Mouse (Mus musculus): ENCODE results near the gene Prss35. TPM values are rescaled to one million over a fixed set of nuclear protein-coding genes. Genes with fewer than 3 reads are reported as not detected.

The Prss35 gene
- polyA plus RNA-seq, 1 experiment from 2014 or later = 9.6 TPM

DNA sequence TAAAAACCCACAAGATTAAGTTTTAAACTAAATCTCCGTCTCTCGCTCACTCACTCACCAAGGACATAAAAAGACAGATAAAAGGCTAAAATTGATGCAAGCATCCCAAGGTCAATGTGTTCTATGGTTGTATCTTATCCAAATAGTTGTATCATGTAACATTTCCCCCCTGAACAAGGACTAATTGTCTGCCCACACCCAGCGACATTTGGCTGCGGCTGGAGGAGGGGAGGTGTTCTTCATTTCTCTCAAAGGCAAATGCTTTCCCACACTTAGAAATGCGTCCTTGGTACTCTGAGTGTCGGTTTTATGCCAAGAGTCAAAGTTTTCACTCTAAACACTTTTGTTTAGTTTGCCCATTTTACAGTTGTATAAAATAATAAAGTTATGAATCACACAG is 34.5 kb upstream of the Prss35 start:
- 66% methylated on average over 6 of the region's 6 CpGs for WGBS
- no peak for ATAC-seq (replicated peaks; ENCODE audit: low FRiP score, low TSS enrichment, low read depth)

DNA sequence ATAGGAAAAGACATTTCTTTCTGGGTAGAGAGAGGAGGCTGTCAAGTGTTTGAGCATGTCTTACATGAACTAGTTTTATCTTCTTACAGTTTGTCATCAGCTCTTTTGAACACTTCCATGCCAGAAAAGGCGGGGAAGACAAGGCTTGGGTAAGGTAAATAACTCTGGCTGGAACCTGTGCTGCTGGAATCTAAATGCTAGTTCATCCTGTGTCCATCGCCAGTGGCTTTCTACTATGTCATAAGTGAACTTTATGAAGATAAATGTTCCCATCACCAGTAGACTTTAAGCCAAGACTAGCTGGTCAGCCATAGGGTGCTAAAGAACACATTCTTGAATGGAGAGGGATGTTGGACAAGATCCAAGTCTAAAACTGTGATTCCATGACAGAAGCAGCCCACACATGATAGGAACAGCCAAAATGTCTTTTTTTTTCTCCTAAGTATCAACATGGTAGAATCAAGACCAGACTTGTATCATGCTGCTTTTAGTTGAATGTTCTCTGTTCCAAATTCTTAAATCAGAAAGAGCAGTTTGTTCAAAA is 33.3 kb upstream of the Prss35 start:
- Histone ChIP-seq H3K27me3 (replicated peaks; ENCODE audit: control insufficient read depth, insufficient read depth, low read length) (no peaks in the 10 kb centered on the region), H3K27ac (ENCODE audit: low read depth) (no peak overlapping the region), H3K9me3 (ENCODE audit: control insufficient read depth, low read length) (no peaks in the 10 kb centered on the region), H3K36me3 (ENCODE audit: control insufficient read depth, insufficient read depth, low read length) (no peaks in the 10 kb centered on the region), H3K9ac (ENCODE audit: low read length) (no peak overlapping the region), H3K4me2 (ENCODE audit: low read length) (no peak overlapping the region), H3K4me1 (replicated peaks; ENCODE audit: control insufficient read depth, insufficient read depth, low read length) (no peaks in the 10 kb centered on the region), H3K4me3 (ENCODE audit: low read depth, low read length) (no peak overlapping the region)
- 80% methylated on average over 2 of the region's 2 CpGs for WGBS
- no peak for ATAC-seq (replicated peaks; ENCODE audit: low FRiP score, low TSS enrichment, low read depth)
- DNase-seq (ENCODE audit: low spot score) = no peak

More for the DNA sequence above, 34.5 kb upstream of the Prss35 start:
- H3K4me1 ChIP-seq (replicated peaks; ENCODE audit: control insufficient read depth, insufficient read depth, low read length) = no peaks in the 10 kb centered on the region
- DNase-seq (ENCODE audit: low spot score) = no peak
- H3K27ac ChIP-seq (ENCODE audit: low read depth) = no peak overlapping the region
- H3K9ac ChIP-seq (ENCODE audit: low read length) = no peak overlapping the region
- no peaks in the 10 kb centered on the region for H3K9me3 ChIP-seq (ENCODE audit: control insufficient read depth, low read length)
- no peaks in the 10 kb centered on the region for H3K27me3 ChIP-seq (replicated peaks; ENCODE audit: control insufficient read depth, insufficient read depth, low read length)
- no peak overlapping the region for H3K4me2 ChIP-seq (ENCODE audit: low read length)
- no peak overlapping the region for H3K4me3 ChIP-seq (ENCODE audit: low read depth, low read length)
- no peaks in the 10 kb centered on the region for H3K36me3 ChIP-seq (ENCODE audit: control insufficient read depth, insufficient read depth, low read length)

DNA sequence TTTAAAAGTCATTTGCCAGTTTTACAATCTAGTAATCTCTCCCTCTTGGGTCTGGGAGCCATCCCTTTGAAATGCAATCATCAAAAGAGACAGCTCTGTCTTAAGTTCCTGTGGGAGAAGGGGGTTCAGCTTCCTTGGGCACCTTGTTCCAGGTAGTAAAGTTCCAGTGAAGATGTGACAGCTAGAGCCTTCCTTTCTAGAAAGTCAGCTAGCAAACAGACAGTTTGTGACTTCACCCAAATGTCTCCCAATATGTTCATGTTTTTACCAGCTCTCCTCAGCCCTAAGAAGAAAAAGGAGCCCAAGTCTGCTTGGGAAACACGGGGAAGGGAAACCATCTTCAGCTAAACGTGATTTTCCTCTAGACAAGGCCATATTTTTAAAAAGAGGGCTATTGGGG is 30.8 kb upstream of the Prss35 start:
- Histone ChIP-seq H3K4me3 (ENCODE audit: low read depth, low read length) (no peak overlapping the region), H3K4me1 (replicated peaks; ENCODE audit: control insufficient read depth, insufficient read depth, low read length) (no peaks in the 10 kb centered on the region), H3K27ac (ENCODE audit: low read depth) (no peak overlapping the region), H3K9ac (ENCODE audit: low read length) (no peak overlapping the region), H3K36me3 (ENCODE audit: control insufficient read depth, insufficient read depth, low read length) (no peaks in the 10 kb centered on the region), H3K9me3 (ENCODE audit: control insufficient read depth, low read length) (no peaks in the 10 kb centered on the region), H3K27me3 (replicated peaks; ENCODE audit: control insufficient read depth, insufficient read depth, low read length) (no peaks in the 10 kb centered on the region), H3K4me2 (ENCODE audit: low read length) (no peak overlapping the region)
- DNase-seq (ENCODE audit: low spot score) (no peak), ATAC-seq (replicated peaks; ENCODE audit: low FRiP score, low TSS enrichment, low read depth) (no peak)
- 54% methylated on average over 2 of the region's 2 CpGs for WGBS

DNA sequence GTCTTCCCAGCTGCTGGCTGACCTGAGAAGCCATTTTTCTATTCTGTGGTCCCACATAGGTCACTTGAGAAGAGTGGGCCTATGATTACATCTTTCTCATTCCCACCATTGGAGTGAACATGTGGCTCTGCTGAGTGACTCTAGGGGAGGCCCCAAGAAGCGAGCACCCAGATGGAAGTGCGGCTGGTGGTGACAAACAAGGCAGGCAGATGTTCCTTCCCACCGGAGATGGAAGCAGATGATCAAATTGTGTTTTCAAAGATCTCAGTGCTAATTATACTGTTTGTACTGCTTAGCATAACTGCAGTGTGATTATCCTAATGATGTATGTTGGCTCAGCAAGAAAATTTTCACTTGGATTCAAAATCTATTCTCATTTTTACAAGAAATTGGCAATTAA is 29.4 kb upstream of the Prss35 start:
- Histone ChIP-seq H3K27me3 (replicated peaks; ENCODE audit: control insufficient read depth, insufficient read depth, low read length) (no peaks in the 10 kb centered on the region), H3K36me3 (ENCODE audit: control insufficient read depth, insufficient read depth, low read length) (no peaks in the 10 kb centered on the region), H3K4me3 (ENCODE audit: low read depth, low read length) (no peak overlapping the region), H3K27ac (ENCODE audit: low read depth) (no peak overlapping the region), H3K4me1 (replicated peaks; ENCODE audit: control insufficient read depth, insufficient read depth, low read length) (no peaks in the 10 kb centered on the region), H3K9ac (ENCODE audit: low read length) (no peak overlapping the region), H3K9me3 (ENCODE audit: control insufficient read depth, low read length) (no peaks in the 10 kb centered on the region), H3K4me2 (ENCODE audit: low read length) (no peak overlapping the region)
- DNase-seq (ENCODE audit: low spot score) = no peak
- WGBS = 81% methylated on average over 3 of the region's 3 CpGs
- ATAC-seq (replicated peaks; ENCODE audit: low FRiP score, low TSS enrichment, low read depth) = no peak

DNA sequence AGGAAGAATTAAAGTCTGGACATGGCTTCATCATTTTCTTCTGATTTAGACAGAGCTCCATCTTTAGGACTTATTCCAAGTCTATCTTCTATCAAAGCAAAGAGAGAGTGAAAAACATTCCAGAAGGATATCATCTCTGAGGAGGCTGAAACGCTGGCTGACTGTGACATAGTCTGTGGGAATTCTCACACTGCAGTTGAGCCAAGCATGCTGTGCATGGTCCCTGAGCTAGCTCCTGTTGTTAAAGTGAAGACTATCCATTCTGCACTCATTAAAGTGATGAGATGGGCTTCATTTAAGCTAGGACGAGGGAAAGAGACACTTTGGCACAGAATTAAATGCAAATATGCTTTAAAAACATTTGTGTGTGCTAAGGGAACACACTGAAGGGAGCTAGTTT is 26.9 kb upstream of the Prss35 start:
- Histone ChIP-seq H3K9ac (ENCODE audit: low read length) (no peak overlapping the region), H3K36me3 (ENCODE audit: control insufficient read depth, insufficient read depth, low read length) (no peaks in the 10 kb centered on the region), H3K4me2 (ENCODE audit: low read length) (no peak overlapping the region), H3K27ac (ENCODE audit: low read depth) (no peak overlapping the region), H3K9me3 (ENCODE audit: control insufficient read depth, low read length) (no peaks in the 10 kb centered on the region), H3K4me3 (ENCODE audit: low read depth, low read length) (no peak overlapping the region), H3K4me1 (replicated peaks; ENCODE audit: control insufficient read depth, insufficient read depth, low read length) (no peaks in the 10 kb centered on the region), H3K27me3 (replicated peaks; ENCODE audit: control insufficient read depth, insufficient read depth, low read length) (no peaks in the 10 kb centered on the region)
- ATAC-seq (replicated peaks; ENCODE audit: low FRiP score, low TSS enrichment, low read depth) (no peak), DNase-seq (ENCODE audit: low spot score) (no peak)
- 52% methylated on average over 2 of the region's 2 CpGs for WGBS

DNA sequence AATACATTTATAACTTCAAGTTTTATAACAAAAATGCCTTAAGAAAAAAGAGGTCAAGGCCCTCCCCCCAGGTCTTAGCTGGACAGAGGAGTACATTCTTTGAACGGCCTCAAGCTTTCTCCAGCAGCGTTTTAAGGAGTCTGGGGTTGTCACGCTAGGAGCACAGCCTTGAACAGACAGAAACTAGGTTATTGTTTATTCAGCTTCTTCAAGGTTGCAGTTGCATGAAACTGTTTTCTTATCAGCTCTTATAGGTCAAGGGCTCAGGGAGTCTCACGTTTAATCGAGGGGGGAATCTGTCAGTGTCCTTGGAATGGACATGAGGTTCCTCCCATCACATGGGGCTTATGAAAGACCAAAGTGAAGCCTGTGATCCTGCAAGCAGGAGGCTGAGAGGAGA is 26.3 kb upstream of the Prss35 start:
- Histone ChIP-seq H3K27me3 (replicated peaks; ENCODE audit: control insufficient read depth, insufficient read depth, low read length) (no peaks in the 10 kb centered on the region), H3K27ac (ENCODE audit: low read depth) (no peak overlapping the region), H3K36me3 (ENCODE audit: control insufficient read depth, insufficient read depth, low read length) (no peaks in the 10 kb centered on the region), H3K9ac (ENCODE audit: low read length) (no peak overlapping the region), H3K4me1 (replicated peaks; ENCODE audit: control insufficient read depth, insufficient read depth, low read length) (no peaks in the 10 kb centered on the region), H3K4me2 (ENCODE audit: low read length) (no peak overlapping the region), H3K4me3 (ENCODE audit: low read depth, low read length) (no peak overlapping the region), H3K9me3 (ENCODE audit: control insufficient read depth, low read length) (no peaks in the 10 kb centered on the region)
- no peak for DNase-seq (ENCODE audit: low spot score)
- ATAC-seq (replicated peaks; ENCODE audit: low FRiP score, low TSS enrichment, low read depth) = no peak
- 43% methylated on average over 5 of the region's 5 CpGs for WGBS

DNA sequence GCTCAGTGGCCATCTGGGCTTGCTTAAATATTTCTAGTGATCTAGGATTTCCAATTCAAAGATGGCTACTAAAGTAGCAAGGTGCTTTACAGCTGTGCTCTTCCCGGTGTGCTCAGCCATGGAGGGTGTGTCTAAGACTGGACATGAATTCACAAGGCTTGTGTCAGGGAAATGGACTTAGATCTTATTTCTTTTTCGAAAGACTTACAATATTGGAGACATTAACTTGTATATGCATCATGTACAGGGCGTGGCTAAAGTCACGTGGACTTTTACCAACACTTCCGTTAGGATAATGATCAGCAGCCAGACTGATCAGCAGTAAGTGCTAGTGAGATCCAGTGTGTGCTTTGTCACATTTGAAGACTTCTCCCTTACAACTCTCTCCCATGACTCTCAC is 23.2 kb upstream of the Prss35 start:
- Histone ChIP-seq H3K27ac (ENCODE audit: low read depth) (no peak overlapping the region), H3K4me1 (replicated peaks; ENCODE audit: control insufficient read depth, insufficient read depth, low read length) (no peaks in the 10 kb centered on the region), H3K36me3 (ENCODE audit: control insufficient read depth, insufficient read depth, low read length) (no peaks in the 10 kb centered on the region), H3K4me2 (ENCODE audit: low read length) (no peak overlapping the region), H3K9me3 (ENCODE audit: control insufficient read depth, low read length) (no peaks in the 10 kb centered on the region), H3K9ac (ENCODE audit: low read length) (no peak overlapping the region), H3K27me3 (replicated peaks; ENCODE audit: control insufficient read depth, insufficient read depth, low read length) (no peaks in the 10 kb centered on the region), H3K4me3 (ENCODE audit: low read depth, low read length) (no peak overlapping the region)
- DNase-seq (ENCODE audit: low spot score) (no peak), ATAC-seq (replicated peaks; ENCODE audit: low FRiP score, low TSS enrichment, low read depth) (no peak)
- 90% methylated on average over 5 of the region's 5 CpGs for WGBS

DNA sequence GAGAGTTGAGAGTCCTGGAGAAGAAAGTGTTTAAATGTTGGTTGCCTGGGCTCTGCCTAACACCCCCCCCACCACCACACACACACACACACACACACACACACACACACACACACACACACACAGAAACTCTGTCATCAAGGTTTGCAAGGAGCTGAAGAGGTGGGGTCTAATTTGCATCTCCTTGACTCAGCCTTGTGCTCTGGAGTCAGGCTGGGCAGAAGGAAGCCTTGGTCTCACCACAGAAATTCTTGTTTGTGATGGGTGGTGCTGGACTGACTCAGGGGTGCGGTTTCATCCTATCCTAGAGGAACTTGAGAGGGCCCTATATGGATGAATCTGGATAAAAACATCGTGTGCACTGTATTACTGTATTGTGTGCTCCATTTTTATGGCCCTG is 22.7 kb upstream of the Prss35 start:
- Histone ChIP-seq H3K9ac (ENCODE audit: low read length) (no peak overlapping the region), H3K4me2 (ENCODE audit: low read length) (no peak overlapping the region), H3K27ac (ENCODE audit: low read depth) (no peak overlapping the region), H3K27me3 (replicated peaks; ENCODE audit: control insufficient read depth, insufficient read depth, low read length) (no peaks in the 10 kb centered on the region), H3K9me3 (ENCODE audit: control insufficient read depth, low read length) (no peaks in the 10 kb centered on the region), H3K4me3 (ENCODE audit: low read depth, low read length) (no peak overlapping the region), H3K36me3 (ENCODE audit: control insufficient read depth, insufficient read depth, low read length) (no peaks in the 10 kb centered on the region), H3K4me1 (replicated peaks; ENCODE audit: control insufficient read depth, insufficient read depth, low read length) (no peaks in the 10 kb centered on the region)
- DNase-seq (ENCODE audit: low spot score) (no peak), ATAC-seq (replicated peaks; ENCODE audit: low FRiP score, low TSS enrichment, low read depth) (no peak)
- WGBS = 87% methylated on average over 2 of the region's 2 CpGs

DNA sequence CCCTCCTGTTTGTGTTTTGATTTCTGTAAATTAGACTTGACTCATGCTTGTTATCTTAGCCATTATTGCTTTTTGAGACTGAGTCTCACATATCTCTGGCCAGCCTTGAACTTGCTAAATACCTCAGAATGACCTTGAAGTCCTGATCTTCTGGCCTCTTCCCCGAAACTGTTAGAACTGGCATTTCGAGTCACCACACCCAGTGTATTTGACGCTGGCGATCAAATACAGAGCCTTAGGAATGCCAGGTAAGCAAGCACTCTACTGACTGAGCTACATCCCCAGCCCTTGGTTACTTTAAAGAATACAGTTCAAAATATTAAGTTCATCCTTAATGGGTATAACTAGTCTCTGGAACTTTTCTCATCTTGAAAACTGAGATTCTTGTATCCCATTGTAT is 18.4 kb upstream of the Prss35 start:
- no peaks in the 10 kb centered on the region for H3K9me3 ChIP-seq (ENCODE audit: control insufficient read depth, low read length)
- no peak overlapping the region for H3K4me2 ChIP-seq (ENCODE audit: low read length)
- ATAC-seq (replicated peaks; ENCODE audit: low FRiP score, low TSS enrichment, low read depth) (no peak), DNase-seq (ENCODE audit: low spot score) (no peak)
- H3K27ac ChIP-seq (ENCODE audit: low read depth) = no peak overlapping the region
- no peaks in the 10 kb centered on the region for H3K36me3 ChIP-seq (ENCODE audit: control insufficient read depth, insufficient read depth, low read length)
- H3K27me3 ChIP-seq (replicated peaks; ENCODE audit: control insufficient read depth, insufficient read depth, low read length) = no peaks in the 10 kb centered on the region
- WGBS = 86% methylated on average over 4 of the region's 4 CpGs
- H3K9ac ChIP-seq (ENCODE audit: low read length) = no peak overlapping the region
- no peak overlapping the region for H3K4me3 ChIP-seq (ENCODE audit: low read depth, low read length)
- H3K4me1 ChIP-seq (replicated peaks; ENCODE audit: control insufficient read depth, insufficient read depth, low read length) = no peaks in the 10 kb centered on the region
